Mouse (Mus musculus) myocyte (in vitro differentiated cells): ENCODE measurements around the gene Ptprt.

Source experiments
- E2F4 ChIP-seq: IDR thresholded peaks from one replicate; pipeline ENCODE4 v1.6.1; 2011; ENCODE audit warnings: mild to moderate bottlenecking, control low read depth, moderate library complexity; ENCODE audit not compliant: insufficient read depth
- MAX ChIP-seq: IDR thresholded peaks from one replicate; pipeline ENCODE4 v1.6.1; 2011; ENCODE audit warnings: low read depth, mild to moderate bottlenecking, control low read depth
- MYOG ChIP-seq, 3 experiments: IDR thresholded peaks; one replicate each; pipeline ENCODE4 v1.6.1; 2011; ENCODE audit warnings: control low read depth in 2 of 3, low read depth in 2 of 3, mild to moderate bottlenecking in 2 of 3; ENCODE audit not compliant: insufficient read length in 2 of 3, control insufficient read depth in 1 of 3, insufficient read depth in 1 of 3
- POLR2A ChIP-seq: IDR thresholded peaks from one replicate; pipeline ENCODE4 v1.6.1; 2011; ENCODE audit warnings: low read depth, mild to moderate bottlenecking, control low read depth, moderate library complexity; ENCODE audit not compliant: insufficient read length
- POLR2AphosphoS2 ChIP-seq: IDR thresholded peaks from one replicate; pipeline ENCODE4 v1.6.1; 2011; ENCODE audit warnings: low read depth, control low read depth; ENCODE audit not compliant: insufficient read length
- REST ChIP-seq: IDR thresholded peaks from one replicate; pipeline ENCODE4 v1.6.1; 2011; ENCODE audit warnings: mild to moderate bottlenecking, control low read depth, moderate library complexity; ENCODE audit not compliant: insufficient read depth, insufficient read length
- TCF12 ChIP-seq: IDR thresholded peaks from one replicate; pipeline ENCODE4 v1.6.1; 2011; ENCODE audit warnings: mild to moderate bottlenecking, control low read depth; ENCODE audit not compliant: poor library complexity, insufficient read depth, severe bottlenecking
- USF1 ChIP-seq: IDR thresholded peaks from one replicate; pipeline ENCODE4 v1.6.1; 2011; ENCODE audit warnings: low read depth, mild to moderate bottlenecking, control low read depth, moderate library complexity

DNA sequence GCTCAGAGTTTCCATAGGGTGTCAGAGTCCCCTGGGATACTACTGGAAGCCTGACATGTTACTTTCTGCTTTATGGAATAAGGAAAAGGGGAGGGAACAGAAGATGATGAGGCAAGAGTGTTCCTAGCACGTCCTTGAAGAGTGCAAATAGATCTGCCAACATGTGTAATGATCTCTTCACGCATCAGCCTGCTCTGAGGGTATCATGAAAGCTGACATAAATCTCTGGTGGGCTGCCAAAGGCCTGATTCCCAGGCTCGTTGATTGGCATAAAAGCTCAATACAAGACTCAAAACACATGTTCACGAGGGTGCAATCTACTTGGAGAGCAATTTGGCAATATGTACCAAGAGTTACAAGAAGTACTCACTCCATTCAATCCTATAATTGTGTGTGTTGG lies 778.4 kb downstream of the Ptprt start:
- TF ChIP-seq POLR2A (no peak), USF1 (no peak), TCF12 (no peak), E2F4 (no peak), MAX (no peak), REST (no peak), POLR2AphosphoS2 (no peak), MYOG (IDR thresholded peaks at IDR 0.05; ENCODE audit: control insufficient read depth in 1 of 3, insufficient read depth in 1 of 3, insufficient read length in 2 of 3, low read depth in 2 of 3) (no peak)
